Mouse (Mus musculus) MEL (cell line): ENCODE measurements around the gene Nckap5l. TPM values are rescaled to one million over a fixed set of nuclear protein-coding genes. Genes with fewer than 3 reads are reported as not detected.

Experiments used
- DNase-seq: peaks from one replicate; pipeline ENCODE4 v3.0.0; 2011; ENCODE audit warnings: low read depth, low spot score
- H3K27ac ChIP-seq: 2 replicates; pipeline ENCODE4 v1.5.1; 2012; ENCODE audit warnings: low read depth, mild to moderate bottlenecking, control low read depth, low read length, moderate library complexity; ENCODE audit not compliant: control insufficient read depth
- H3K27me3 ChIP-seq, 2 experiments: fragments of 150-350 bp in 1 of 2; sonication (generic) in 1 of 2; 2 replicates each; pipeline ENCODE4 v1.6.1; 2012; ENCODE audit warnings: low read length in 2 of 2, mild to moderate bottlenecking in 2 of 2, improper control_type of control experiment in 1 of 2, moderate library complexity in 1 of 2; ENCODE audit not compliant: insufficient read depth in 2 of 2, control insufficient read depth in 1 of 2
- H3K36me3 ChIP-seq, 2 experiments: 2 replicates each; pipeline ENCODE4 v1.6.1; 2012 to 2014; ENCODE audit warnings: low read length in 2 of 2, improper control_type of control experiment in 1 of 2, inconsistent platforms in 1 of 2, mild to moderate bottlenecking in 1 of 2; ENCODE audit not compliant: insufficient read depth in 2 of 2, control insufficient read depth in 1 of 2
- H3K4me1 ChIP-seq, 2 experiments: fragments of 150-350 bp in 1 of 2; sonication (generic) in 1 of 2; 2 replicates each; pipeline ENCODE4 v1.6.1; 2012; ENCODE audit warnings: low read length in 2 of 2, improper control_type of control experiment in 1 of 2, mild to moderate bottlenecking in 1 of 2; ENCODE audit not compliant: insufficient read depth in 2 of 2, control insufficient read depth in 1 of 2
- H3K4me3 ChIP-seq, 2 experiments: fragments of 150-350 bp in 1 of 2; sonication (generic) in 1 of 2; 2 replicates each; pipeline ENCODE4 v1.5.1; 2012; ENCODE audit warnings: low read depth in 2 of 2, low read length in 2 of 2, mild to moderate bottlenecking in 2 of 2, moderate library complexity in 2 of 2, control low read depth in 1 of 2, improper control_type of control experiment in 1 of 2; ENCODE audit not compliant: control insufficient read depth in 1 of 2, insufficient read depth in 1 of 2
- H3K79me2 ChIP-seq: 2 replicates; pipeline ENCODE4 v1.6.1; 2012; ENCODE audit warnings: mild to moderate bottlenecking, low read length, moderate library complexity; ENCODE audit not compliant: control insufficient read depth, poor library complexity, insufficient read depth
- H3K9ac ChIP-seq: 2 replicates; pipeline ENCODE4 v1.6.1; 2012; ENCODE audit warnings: low read depth, mild to moderate bottlenecking, control low read depth, low read length, moderate library complexity; ENCODE audit not compliant: control insufficient read depth, poor library complexity, severe bottlenecking
- H3K9me3 ChIP-seq: fragments of 150-350 bp; sonication (generic); replicated peaks from 2 replicates; pipeline ENCODE4 v1.6.1; 2012; ENCODE audit warnings: mild to moderate bottlenecking, low read length, improper control_type of control experiment, moderate library complexity; ENCODE audit not compliant: insufficient read depth
- BHLHE40 ChIP-seq: IDR thresholded peaks from 2 replicates; pipeline ENCODE4 v1.6.1; 2012; ENCODE audit warnings: low read depth, mild to moderate bottlenecking, inconsistent platforms, low read length, improper control_type of control experiment, borderline replicate concordance
- E2F4 ChIP-seq: IDR thresholded peaks from 2 replicates; pipeline ENCODE4 v1.6.1; 2011; ENCODE audit warnings: low read depth, low read length, improper control_type of control experiment, borderline replicate concordance
- ELF1 ChIP-seq: IDR thresholded peaks from 2 replicates; pipeline ENCODE4 v1.6.1; 2014; ENCODE audit warnings: low read depth, mild to moderate bottlenecking, inconsistent platforms, low read length, improper control_type of control experiment, moderate library complexity
- EP300 ChIP-seq, 2 experiments: IDR thresholded peaks; 2 replicates each; pipeline ENCODE4 v1.6.1; 2011; ENCODE audit warnings: improper control_type of control experiment in 2 of 2, low read length in 2 of 2, low read depth in 1 of 2, mild to moderate bottlenecking in 1 of 2
- ETS1 ChIP-seq: IDR thresholded peaks from 2 replicates; pipeline ENCODE4 v1.6.1; 2012; ENCODE audit warnings: low read depth, mild to moderate bottlenecking, inconsistent platforms, low read length, improper control_type of control experiment, moderate library complexity
- GABPA ChIP-seq: IDR thresholded peaks from 2 replicates; pipeline ENCODE4 v1.6.1; 2012; ENCODE audit warnings: low read depth, mild to moderate bottlenecking, inconsistent platforms, low read length, improper control_type of control experiment, moderate library complexity
- GATA1 ChIP-seq: IDR thresholded peaks from 2 replicates; pipeline ENCODE4 v1.6.1; 2011; ENCODE audit warnings: low read depth, low read length, improper control_type of control experiment
- JUND ChIP-seq: IDR thresholded peaks from 2 replicates; pipeline ENCODE4 v1.6.1; 2011; ENCODE audit warnings: low read depth, mild to moderate bottlenecking, improper control_type of control experiment, low read length
- MAX ChIP-seq: IDR thresholded peaks from 2 replicates; pipeline ENCODE4 v1.6.1; 2011; ENCODE audit warnings: low read length, improper control_type of control experiment
- MAZ ChIP-seq: IDR thresholded peaks from 2 replicates; pipeline ENCODE4 v1.6.1; 2012; ENCODE audit warnings: low read depth, mild to moderate bottlenecking, inconsistent platforms, low read length, improper control_type of control experiment
- MXI1 ChIP-seq: IDR thresholded peaks from 2 replicates; pipeline ENCODE4 v1.6.1; 2011; ENCODE audit warnings: mild to moderate bottlenecking, low read depth, low read length, improper control_type of control experiment
- MYB ChIP-seq: IDR thresholded peaks from 2 replicates; pipeline ENCODE4 v1.6.1; 2011; ENCODE audit warnings: mild to moderate bottlenecking, low read depth, low read length, improper control_type of control experiment
- MYC ChIP-seq: IDR thresholded peaks from 2 replicates; pipeline ENCODE4 v1.6.1; 2011; ENCODE audit warnings: low read depth, mild to moderate bottlenecking, low read length, improper control_type of control experiment, moderate library complexity
- POLR2AphosphoS2 ChIP-seq: IDR thresholded peaks from 2 replicates; pipeline ENCODE4 v1.6.1; 2011; ENCODE audit warnings: low read length, improper control_type of control experiment
- POLR2AphosphoS5 ChIP-seq: IDR thresholded peaks from 2 replicates; pipeline ENCODE4 v1.6.1; 2012; ENCODE audit warnings: low read depth, borderline replicate concordance, mild to moderate bottlenecking, inconsistent platforms, low read length, moderate library complexity, mixed read lengths
- RCOR1 ChIP-seq: IDR thresholded peaks from 2 replicates; pipeline ENCODE4 v1.6.1; 2012; ENCODE audit warnings: low read depth, mild to moderate bottlenecking, inconsistent platforms, low read length, improper control_type of control experiment
- SIN3A ChIP-seq: IDR thresholded peaks from 2 replicates; pipeline ENCODE4 v1.6.1; 2012; ENCODE audit warnings: low read length, improper control_type of control experiment, inconsistent platforms
- TAL1 ChIP-seq: IDR thresholded peaks from 2 replicates; pipeline ENCODE4 v1.6.1; 2012; ENCODE audit warnings: mild to moderate bottlenecking, inconsistent platforms, low read length, moderate library complexity, mixed read lengths
- TBP ChIP-seq: IDR thresholded peaks from 2 replicates; pipeline ENCODE4 v1.8.0; 2011; ENCODE audit warnings: low read depth, low read length, improper control_type of control experiment
- ZC3H11A ChIP-seq: IDR thresholded peaks from 2 replicates; pipeline ENCODE4 v1.6.1; 2012; ENCODE audit warnings: low read depth, mild to moderate bottlenecking, inconsistent platforms, low read length, improper control_type of control experiment
- ZKSCAN1 ChIP-seq: IDR thresholded peaks from 2 replicates; pipeline ENCODE4 v1.6.1; 2012; ENCODE audit warnings: low read depth, mild to moderate bottlenecking, inconsistent platforms, low read length, improper control_type of control experiment, moderate library complexity
- ZMIZ1 ChIP-seq: IDR thresholded peaks from 2 replicates; pipeline ENCODE4 v1.6.1; 2012; ENCODE audit warnings: low read depth, mild to moderate bottlenecking, inconsistent platforms, low read length, improper control_type of control experiment, moderate library complexity
- ZNF384 ChIP-seq: IDR thresholded peaks from 2 replicates; pipeline ENCODE4 v1.6.1; 2012; ENCODE audit warnings: low read depth, mild to moderate bottlenecking, inconsistent platforms, low read length, improper control_type of control experiment
- polyA plus RNA-seq, 2 experiments: library from polyadenylated mRNA; stranded (reverse) in 1 of 2; unstranded in 1 of 2; fragments of >175 nt in 1 of 2; fragments of >200 nt in 1 of 2; gene quantifications; 2 replicates each; pipeline versions ENCODE4 v1.2.1 to v1.2.4; 2012; ENCODE audit warnings: low replicate concordance in 2 of 2, low read depth in 1 of 2; ENCODE audit not compliant: insufficient read length in 2 of 2, insufficient read depth in 1 of 2, missing spikeins in 1 of 2
- total RNA-seq: library from RNA; depleted of rRNA; stranded (reverse); fragments of 300-350 nt; gene quantifications from 2 replicates; pipeline ENCODE4 v1.2.3, GENCODE M21; 2012

The Nckap5l gene
- total and polyA plus RNA-seq, 3 experiments: 2.5 to 14.1 TPM; not detected in 1

DNA sequence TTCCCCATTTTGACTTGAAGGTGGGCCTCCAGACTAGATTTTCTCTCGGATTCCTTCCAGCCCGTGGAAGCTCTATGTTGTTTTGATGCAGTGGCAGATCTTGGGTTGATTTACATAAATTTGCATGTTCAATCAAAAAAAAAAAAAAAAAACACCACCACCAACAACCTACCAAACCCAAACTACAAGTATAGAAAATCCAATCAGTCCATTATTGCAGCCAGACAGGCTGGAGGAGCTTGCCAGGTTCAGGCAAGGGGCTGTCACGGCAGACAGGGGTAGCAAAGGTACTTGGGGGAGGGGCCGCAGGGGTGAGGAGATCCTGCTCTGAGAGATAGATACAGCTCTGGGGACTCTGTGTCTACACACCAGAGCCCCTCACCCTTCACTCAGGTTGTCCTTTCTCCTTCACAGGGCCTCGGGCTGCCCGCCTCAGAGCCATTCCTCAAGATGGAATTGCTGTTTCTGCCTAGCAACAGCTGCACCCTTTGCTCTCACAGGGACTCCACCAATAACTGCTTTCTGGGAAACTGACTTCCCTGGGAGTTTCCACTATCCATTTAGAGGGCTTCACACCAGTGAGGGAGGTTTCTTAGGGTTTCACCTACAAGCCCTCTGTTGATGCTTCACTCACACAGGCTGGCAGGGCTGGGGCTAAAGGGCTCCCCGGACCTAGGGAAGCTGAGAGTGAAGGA is 2.8 kb downstream of the Nckap5l start:
- Histone ChIP-seq H3K4me3 (no peak overlapping the region), H3K27me3 (no peaks in the 10 kb centered on the region), H3K9me3 (no peaks in the 10 kb centered on the region), H3K36me3 (peaks cover 0 to 19% of the 10 kb centered on the region in 2 experiments; a peak in 2 of 4 replicates), H3K79me2 (peaks cover 6% of the 10 kb centered on the region; the same call in 1 of the 2 replicates), H3K9ac (no peak overlapping the region), H3K27ac (no peak overlapping the region), H3K4me1 (peaks cover 5 to 27% of the 10 kb centered on the region in 2 experiments)
- TF ChIP-seq ZNF384 (peak; percentile 54), BHLHE40 (no peak)
- DNase-seq: no peak

DNA sequence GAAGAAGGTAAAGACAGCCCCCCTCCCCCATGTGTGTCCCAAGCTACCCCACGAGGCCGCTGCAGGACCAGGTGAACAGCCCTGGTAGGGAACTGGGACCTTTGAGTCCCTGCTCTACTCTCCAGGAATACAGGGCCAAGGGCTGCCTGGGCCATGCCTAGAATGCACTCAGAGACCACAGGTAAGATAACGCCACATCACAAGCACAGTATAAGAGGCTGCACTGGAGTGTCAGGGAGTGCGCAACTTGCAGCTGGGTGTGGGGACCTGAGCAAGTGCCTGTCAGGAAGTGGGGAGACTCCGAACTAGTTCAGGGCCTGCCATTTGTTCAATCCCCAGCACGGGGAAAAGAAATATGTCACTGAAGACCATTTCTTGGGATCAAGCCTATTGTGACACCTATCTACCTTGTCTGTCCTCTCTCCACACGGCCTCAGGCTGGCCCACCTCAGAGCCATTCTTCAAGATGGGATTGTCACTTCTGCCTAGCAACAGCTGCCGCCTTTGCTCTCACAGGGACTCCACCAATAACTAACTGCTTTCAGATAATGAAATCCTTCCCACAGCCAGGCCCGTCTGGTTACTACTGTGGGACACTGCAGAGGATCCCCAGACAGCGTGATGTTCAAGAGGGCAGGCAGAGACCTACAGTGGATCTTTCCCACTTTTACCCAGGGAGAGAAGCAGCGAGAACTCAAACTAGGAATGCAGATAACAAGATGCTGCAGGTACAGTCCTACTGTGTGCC is 4.2 kb downstream of the Nckap5l start:
- H3K9ac ChIP-seq: no peak overlapping the region
- TF ChIP-seq ZKSCAN1 (peak; percentile 63; the same call in 1 of the 2 replicates), GABPA (no peak), MAX (no peak)
- peaks cover 0 to 23% of the 10 kb centered on the region in 2 experiments; a peak in 2 of 4 replicates for H3K36me3 ChIP-seq
- peaks cover 6% of the 10 kb centered on the region; the same call in 1 of the 2 replicates for H3K79me2 ChIP-seq
- H3K27ac ChIP-seq: no peak overlapping the region
- no peaks in the 10 kb centered on the region for H3K27me3 ChIP-seq
- H3K4me3 ChIP-seq: no peak overlapping the region
- no peaks in the 10 kb centered on the region for H3K9me3 ChIP-seq
- H3K4me1 ChIP-seq: peaks cover 3 to 37% of the 10 kb centered on the region in 2 experiments
- no peak for DNase-seq

DNA sequence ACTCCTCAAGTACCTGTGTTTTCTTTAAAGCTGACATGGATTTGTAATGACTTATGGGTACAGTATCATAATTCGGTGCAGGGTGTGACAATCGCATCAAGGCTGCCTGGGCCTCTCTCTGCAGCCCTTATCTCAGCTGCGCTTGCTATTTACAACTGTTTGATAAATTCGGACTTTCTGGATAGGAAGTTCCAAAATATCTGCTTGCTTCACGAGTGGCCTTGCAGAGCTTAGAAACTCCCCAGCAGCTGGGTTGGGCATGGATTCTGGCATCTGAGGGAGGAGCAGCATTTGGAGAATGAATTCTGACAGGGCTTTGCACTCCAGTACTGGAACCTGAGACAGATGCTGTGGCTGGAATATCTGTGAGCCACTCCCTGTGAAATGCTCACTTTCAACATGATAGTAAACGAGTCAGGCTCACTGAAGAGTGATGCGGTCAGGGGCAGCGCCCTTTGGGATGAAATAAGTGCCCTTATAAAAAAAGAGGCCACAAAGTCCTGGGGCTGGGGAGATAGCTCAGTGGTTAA is 7.7 kb downstream of the Nckap5l start:
- peak; percentile 71 for DNase-seq
- H3K36me3 ChIP-seq: peaks cover 0 to 20% of the 10 kb centered on the region in 2 experiments; a peak in 2 of 4 replicates
- no peaks in the 10 kb centered on the region for H3K9me3 ChIP-seq
- H3K4me1 ChIP-seq: peaks cover 3 to 27% of the 10 kb centered on the region in 2 experiments; a peak in 2 of 4 replicates
- no peaks in the 10 kb centered on the region for H3K27me3 ChIP-seq
- no peaks in the 10 kb centered on the region for H3K79me2 ChIP-seq
- H3K9ac ChIP-seq: peak overlapping the region; percentile 42
- peak overlapping the region; percentile 4 to 17; a peak in 3 of 4 replicates for H3K4me3 ChIP-seq
- H3K27ac ChIP-seq: peak overlapping the region; percentile 76
- no peak for TF ChIP-seq ZNF384
- no peak for TF ChIP-seq JUND
- TF ChIP-seq ETS1: peak; percentile 69; the same call in 1 of the 2 replicates
- no peak for TF ChIP-seq ZKSCAN1
- no peak for TF ChIP-seq POLR2AphosphoS5
- 0 out of 2 replicates have a peak, but pooled peaks have one; percentile 26 for TF ChIP-seq MYB
- peak; percentile 68 for TF ChIP-seq MXI1
- TF ChIP-seq E2F4: no peak
- TF ChIP-seq ZC3H11A: no peak
- TF ChIP-seq TBP: peak; percentile 72; the same call in 1 of the 2 replicates
- TF ChIP-seq ELF1: no peak
- no peak for TF ChIP-seq TAL1
- TF ChIP-seq POLR2AphosphoS2: no peak
- peak; percentile 76 to 79 for TF ChIP-seq EP300 (IDR thresholded peaks at IDR 0.05; ENCODE audit: low read depth in 1 of 2, low read length in 2 of 2)
- TF ChIP-seq RCOR1: peak; percentile 87
- peak; percentile 86 for TF ChIP-seq SIN3A
- peak; percentile 75 for TF ChIP-seq MYC
- TF ChIP-seq ZMIZ1: no peak
- TF ChIP-seq MAZ: no peak; the same call in 1 of the 2 replicates
- TF ChIP-seq GATA1: peak; percentile 94
